Mouse (Mus musculus) hindbrain, embryonic 13.5 days (tissue): ENCODE results near the gene Spryd4. TPM values are rescaled to one million over a fixed set of nuclear protein-coding genes. Genes with fewer than 3 reads are reported as not detected.
"Not testable (repeated sequence)": the region's sequence is repeated elsewhere in the genome, so short reads cannot be mapped to it uniquely, and the experiment has no call there.

ENCODE experiments used
- ATAC-seq: fragments of 200-750 bp; cut with Nextera tagmentation; 2 replicates; pipeline ENCODE4 v1.8.0; 2017; ENCODE audit warnings: moderate TSS enrichment; ENCODE audit not compliant: low FRiP score
- H3K27ac ChIP-seq: fragments of 300-500 bp; sonication (generic); 2 replicates; pipeline ENCODE4 v1.5.1; 2015; ENCODE audit warnings: inconsistent platforms, mild to moderate bottlenecking, moderate library complexity
- H3K27me3 ChIP-seq: fragments of 300-500 bp; sonication (generic); 2 replicates; pipeline ENCODE4 v1.6.1; 2015; ENCODE audit warnings: mild to moderate bottlenecking, inconsistent platforms
- H3K36me3 ChIP-seq: fragments of 300-500 bp; sonication (generic); 2 replicates; pipeline ENCODE4 v1.6.1; 2015; ENCODE audit warnings: mild to moderate bottlenecking, inconsistent platforms
- H3K4me1 ChIP-seq: fragments of 300-500 bp; sonication (generic); replicated peaks from 2 replicates; pipeline ENCODE4 v1.6.1; 2015; ENCODE audit warnings: inconsistent platforms
- H3K4me2 ChIP-seq: fragments of 300-500 bp; sonication (generic); 2 replicates; pipeline ENCODE4 v1.6.1; 2015; ENCODE audit warnings: inconsistent platforms, mild to moderate bottlenecking, moderate library complexity
- H3K4me3 ChIP-seq: fragments of 300-500 bp; sonication (generic); 2 replicates; pipeline ENCODE4 v1.5.1; 2015; ENCODE audit warnings: mild to moderate bottlenecking, inconsistent platforms
- H3K9ac ChIP-seq: fragments of 300-500 bp; sonication (generic); 2 replicates; pipeline ENCODE4 v1.6.1; 2015; ENCODE audit warnings: mild to moderate bottlenecking, inconsistent platforms
- H3K9me3 ChIP-seq: fragments of 300-500 bp; sonication (generic); 2 replicates; pipeline ENCODE4 v1.6.1; 2016; ENCODE audit warnings: inconsistent platforms
- WGBS: fragments of 180-500 bp; shearing (Covaris S2); methylation state at CpG from one replicate; pipeline ENCODE4 v1.1.7; 2015; 5-methylcytosine and 5-hydroxymethylcytosine counted together
- polyA plus RNA-seq: library from polyadenylated mRNA; unstranded; fragments of >200 nt; fragmentation: Nextera tagmentation; extraction: Ambion mirVana; gene quantifications from 2 replicates; pipeline ENCODE4 v1.2.1, GENCODE M21; 2015

Gene Spryd4
- polyA plus RNA-seq, 1 experiment from 2014 or later = 19.6 TPM

GRCm38 (mm10) chr10:128177316-128177715 is 34.3 kb downstream of the Spryd4 start:
- Histone ChIP-seq H3K27me3 (no peaks in the 10 kb centered on the region), H3K36me3 (no peaks in the 10 kb centered on the region), H3K9me3 (no peaks in the 10 kb centered on the region), H3K4me3 (no peak overlapping the region), H3K27ac (no peak overlapping the region), H3K9ac (no peak overlapping the region), H3K4me1 (peaks cover 21% of the 10 kb centered on the region), H3K4me2 (no peak overlapping the region)
- no peak for ATAC-seq
- WGBS = 86% methylated on average over 4 of the region's 4 CpGs

- Histone ChIP-seq H3K9ac (peak overlapping the region; percentile 74), H3K9me3 (no peaks in the 10 kb centered on the region), H3K36me3 (no peaks in the 10 kb centered on the region), H3K4me3 (peak overlapping the region; percentile 52), H3K4me2 (peak overlapping the region; percentile 75), H3K27ac (peak overlapping the region; percentile 66), H3K4me1 (peaks cover 21% of the 10 kb centered on the region), H3K27me3 (no peaks in the 10 kb centered on the region)
- under 1% methylated on average over 17 of the region's 17 CpGs for WGBS
- ATAC-seq = peak; percentile 89
These were observed 35.4 kb downstream of the Spryd4 start for GRCm38 (mm10) chr10:128175996-128176755.

- Histone ChIP-seq H3K9ac (peak overlapping the region; percentile 74; the same call in 1 of the 2 replicates), H3K27ac (no peak overlapping the region), H3K4me1 (peaks cover 21% of the 10 kb centered on the region), H3K4me3 (peak overlapping the region; percentile 52), H3K4me2 (peak overlapping the region; percentile 75), H3K27me3 (no peaks in the 10 kb centered on the region), H3K36me3 (no peaks in the 10 kb centered on the region), H3K9me3 (no peaks in the 10 kb centered on the region)
- no peak for ATAC-seq
- WGBS = 24% methylated on average over 3 of the region's 3 CpGs
These were observed 36.3 kb downstream of the Spryd4 start for GRCm38 (mm10) chr10:128175302-128175701.

GRCm38 (mm10) chr10:128171348-128171747 is 40.3 kb downstream of the Spryd4 start:
- peaks cover 17% of the 10 kb centered on the region for H3K4me1 ChIP-seq
- H3K27ac ChIP-seq, H3K9ac ChIP-seq, H3K36me3 ChIP-seq, ATAC-seq, H3K9me3 ChIP-seq, H3K27me3 ChIP-seq, H3K4me3 ChIP-seq, H3K4me2 ChIP-seq: not testable (repeated sequence)
- WGBS = 97% methylated on average over 10 of the region's 10 CpGs

- Histone ChIP-seq H3K4me2 (no peak overlapping the region), H3K9ac (no peak overlapping the region), H3K36me3 (no peaks in the 10 kb centered on the region), H3K27ac (no peak overlapping the region; the same call in 1 of the 2 replicates), H3K27me3 (no peaks in the 10 kb centered on the region), H3K4me1 (no peaks in the 10 kb centered on the region), H3K4me3 (no peak overlapping the region), H3K9me3 (no peaks in the 10 kb centered on the region)
- no peak for ATAC-seq
- 57% methylated on average over 6 of the region's 6 CpGs for WGBS
These were observed 44.5 kb downstream of the Spryd4 start for GRCm38 (mm10) chr10:128167091-128167490.

- not testable (repeated sequence) for ATAC-seq, H3K36me3 ChIP-seq, H3K27me3 ChIP-seq, H3K4me1 ChIP-seq, H3K27ac ChIP-seq, H3K4me2 ChIP-seq, H3K4me3 ChIP-seq, H3K9ac ChIP-seq, H3K9me3 ChIP-seq
- 87% methylated on average over 3 of the region's 3 CpGs for WGBS
These were observed 45.9 kb downstream of the Spryd4 start for GRCm38 (mm10) chr10:128165726-128166125.

Other genes with a start within 250 kb of the Spryd4 start
- not detected in 2 replicates for gene Hsd17b6, start 204.2 kb downstream of the Spryd4 start, polyA plus RNA-seq
- 33.9 and 39.4 TPM in 2 replicates for gene Prim1, start 196.6 kb downstream of the Spryd4 start, polyA plus RNA-seq
- gene Naca, start 176.2 kb downstream of the Spryd4 start, polyA plus RNA-seq = 609 and 615 TPM in 2 replicates
- 440 and 454 TPM in 2 replicates for gene Ptges3, start 152.9 kb downstream of the Spryd4 start, polyA plus RNA-seq
- gene Atp5b, start 128.5 kb downstream of the Spryd4 start, polyA plus RNA-seq = 2,105 and 2,130 TPM in 2 replicates
- gene Baz2a, start 120.2 kb downstream of the Spryd4 start, polyA plus RNA-seq = 12.6 and 13.4 TPM in 2 replicates
- 11.1 and 13.1 TPM in 2 replicates for gene Rbms2, start 31.5 kb downstream of the Spryd4 start, polyA plus RNA-seq
- gene Gls2, start 17.4 kb downstream of the Spryd4 start, polyA plus RNA-seq = 0.75 and 1.3 TPM in 2 replicates
- gene Mip, start 14.0 kb upstream of the Spryd4 start, polyA plus RNA-seq = 0.14 and 0.21 TPM in 2 replicates
- 24.6 and 29.5 TPM in 2 replicates for gene Timeless, start 20.3 kb upstream of the Spryd4 start, polyA plus RNA-seq
- 0.18 and 0.27 TPM in 2 replicates for gene Apon, start 42.3 kb upstream of the Spryd4 start, polyA plus RNA-seq
- not detected in 2 replicates for gene Apof, start 56.9 kb upstream of the Spryd4 start, polyA plus RNA-seq
- gene Stat2, start 58.8 kb upstream of the Spryd4 start, polyA plus RNA-seq = 21.4 and 22.6 TPM in 2 replicates
- gene Il23a, start 86.9 kb upstream of the Spryd4 start, polyA plus RNA-seq = 0.10 TPM in 1 of 2 replicates, not detected in the other
- 25.3 and 25.8 TPM in 2 replicates for gene Pan2, start 91.5 kb upstream of the Spryd4 start, polyA plus RNA-seq
- 227 and 228 TPM in 2 replicates for gene Cnpy2, start 110.7 kb upstream of the Spryd4 start, polyA plus RNA-seq
- 232 and 235 TPM in 2 replicates for gene Cs, start 125.9 kb upstream of the Spryd4 start, polyA plus RNA-seq
- gene Coq10a, start 157.2 kb upstream of the Spryd4 start, polyA plus RNA-seq = 31.1 and 37.6 TPM in 2 replicates
- 11.7 and 12.9 TPM in 2 replicates for gene Ankrd52, start 165.3 kb upstream of the Spryd4 start, polyA plus RNA-seq
- not detected in 2 replicates for gene Slc39a5, start 189.4 kb upstream of the Spryd4 start, polyA plus RNA-seq
- 126 and 139 TPM in 2 replicates for gene Nabp2, start 199.7 kb upstream of the Spryd4 start, polyA plus RNA-seq
- 81.9 and 83.8 TPM in 2 replicates for gene Rnf41, start 199.8 kb upstream of the Spryd4 start, polyA plus RNA-seq
- gene Smarcc2, start 247.4 kb upstream of the Spryd4 start, polyA plus RNA-seq = 195 and 196 TPM in 2 replicates